Mouse (Mus musculus): ENCODE results near the gene Slc44a4.
"Not testable (repeated sequence)": the region's sequence is repeated elsewhere in the genome, so short reads cannot be mapped to it uniquely, and the experiment has no call there.

The Slc44a4 gene

DNA sequence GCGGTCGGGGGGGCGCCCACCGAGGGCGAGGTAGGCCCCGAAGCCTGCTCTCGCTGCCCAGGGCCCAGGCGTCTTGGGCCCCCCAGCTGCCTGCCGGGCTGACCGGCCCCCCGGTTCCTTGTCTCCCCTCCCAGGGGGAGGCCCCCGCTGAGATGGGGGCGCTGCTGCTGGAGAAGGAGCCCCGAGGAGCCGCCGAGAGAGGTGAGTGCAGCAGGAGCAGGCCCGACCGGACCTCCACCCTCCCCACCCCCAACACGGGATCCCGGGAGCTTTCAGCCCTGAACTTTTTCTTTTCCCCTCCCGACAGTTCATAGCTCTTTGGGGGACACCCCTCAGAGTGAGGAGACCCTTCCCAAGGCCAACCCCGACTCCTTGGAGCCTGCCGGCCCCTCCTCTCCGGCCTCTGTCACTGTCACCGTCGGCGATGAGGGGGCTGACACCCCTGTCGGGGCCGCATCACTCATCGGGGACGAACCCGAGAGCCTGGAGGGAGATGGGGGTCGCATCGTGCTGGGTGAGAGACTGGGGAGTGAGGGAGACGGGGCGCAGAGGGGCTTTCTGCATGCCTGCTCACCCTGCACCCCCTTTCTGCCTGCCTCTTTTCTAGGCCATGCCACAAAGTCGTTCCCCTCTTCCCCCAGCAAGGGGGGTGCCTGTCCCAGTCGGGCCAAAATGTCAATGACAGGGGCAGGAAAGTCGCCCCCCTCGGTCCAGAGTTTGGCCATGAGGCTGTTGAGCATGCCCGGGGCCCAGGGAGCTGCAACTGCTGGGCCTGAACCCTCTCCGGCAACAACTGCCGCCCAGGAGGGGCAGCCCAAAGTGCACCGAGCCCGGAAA, 15.0 kb upstream of the Slc44a4 start:
- peak; percentile 78 for DNase-seq

DNA sequence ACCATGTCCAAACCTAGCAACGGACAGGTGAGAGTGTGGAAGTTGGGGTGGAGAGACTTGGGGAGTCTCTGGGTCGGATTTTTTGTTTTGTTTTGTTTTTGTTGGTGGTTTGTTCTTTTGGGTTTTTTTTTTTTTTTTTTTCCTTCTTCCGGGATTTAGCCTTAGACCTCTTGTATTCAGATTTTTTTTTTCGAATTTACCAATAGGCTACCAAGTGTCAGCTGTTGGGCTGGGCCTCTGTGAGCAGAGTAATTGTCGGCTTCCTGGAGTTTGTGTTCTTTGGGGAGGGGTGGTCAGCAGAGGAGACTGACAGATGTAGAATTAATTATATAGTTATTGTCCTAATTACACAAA, 14.4 kb upstream of the Slc44a4 start:
- no peak for DNase-seq

DNA sequence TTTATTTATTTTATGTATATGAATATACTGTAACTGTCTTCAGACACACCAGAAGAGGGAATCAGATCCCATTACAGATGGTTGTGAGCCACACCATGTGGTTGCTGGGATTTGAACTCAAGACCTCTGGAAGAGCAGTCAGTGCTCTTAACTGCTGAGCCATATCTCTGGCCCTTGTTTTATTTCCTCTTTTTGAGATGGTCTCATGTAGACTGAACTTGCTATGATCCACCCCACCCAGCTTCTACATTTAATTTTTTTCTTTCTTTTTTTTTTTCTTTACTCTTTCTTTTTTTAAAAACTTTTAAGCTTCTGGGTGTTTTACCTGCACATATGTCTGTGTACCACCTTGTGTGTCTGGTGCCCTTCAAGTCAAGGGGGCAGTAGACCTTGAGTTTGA, 13.4 kb upstream of the Slc44a4 start:
- not testable (repeated sequence) for DNase-seq

DNA sequence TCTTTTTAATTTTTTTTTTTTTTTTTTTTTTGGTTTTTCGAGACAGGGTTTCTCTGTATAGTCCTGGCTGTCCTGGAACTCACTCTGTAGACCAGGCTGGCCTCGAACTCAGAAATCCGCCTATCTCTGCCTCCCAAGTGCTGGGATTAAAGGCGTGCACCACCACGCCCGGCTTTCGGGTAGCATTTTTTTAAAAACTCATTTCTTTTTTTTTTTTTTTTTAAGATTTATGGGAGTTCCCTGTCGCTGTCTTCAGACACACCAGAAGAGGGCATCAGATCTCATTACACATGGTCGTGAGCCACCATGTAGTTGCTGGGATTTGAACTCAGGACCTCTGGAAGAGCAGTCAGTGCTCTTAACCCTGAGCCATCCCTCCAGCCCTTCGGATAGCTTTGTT, 12.3 kb upstream of the Slc44a4 start:
- DNase-seq, result not testable (repeated sequence)

DNA sequence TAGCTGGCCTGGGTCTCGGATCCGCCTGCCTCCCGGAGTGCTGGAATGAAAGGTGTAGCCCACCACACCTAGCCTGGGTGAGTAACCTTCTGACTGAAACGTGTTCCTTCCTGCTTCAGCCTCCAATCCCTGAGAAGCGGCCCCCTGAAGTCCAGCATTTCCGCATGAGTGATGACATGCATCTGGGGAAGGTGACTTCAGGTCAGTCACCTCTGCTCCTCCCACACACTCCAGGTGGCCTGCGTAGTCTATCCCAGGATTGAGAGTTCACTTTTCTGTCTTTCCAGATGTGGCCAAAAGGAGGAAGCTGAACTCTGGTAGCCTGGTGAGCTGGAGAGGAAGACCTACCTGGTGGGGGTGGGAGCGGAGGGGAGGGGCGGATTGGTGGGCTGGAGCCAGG, 11.4 kb upstream of the Slc44a4 start:
- no peak for DNase-seq

DNA sequence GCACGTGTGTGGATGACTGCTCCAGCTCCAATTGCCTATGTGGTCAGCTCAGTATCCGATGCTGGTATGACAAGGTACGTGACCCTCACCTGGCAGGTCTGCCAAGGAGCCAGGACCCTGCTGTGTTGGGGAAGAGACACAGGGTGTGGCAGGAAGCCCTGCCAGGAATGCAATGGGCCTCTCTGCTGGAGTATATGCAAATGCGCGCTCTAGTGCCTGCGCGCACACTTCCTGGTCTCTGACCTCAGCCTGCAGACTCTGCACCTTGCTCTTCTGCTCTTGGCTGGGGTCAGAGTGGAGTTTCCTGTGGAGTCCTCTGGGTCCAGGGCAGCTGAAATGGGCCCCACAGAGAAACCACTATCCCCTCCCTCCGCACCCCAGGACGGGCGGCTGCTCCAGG, 3.3 kb upstream of the Slc44a4 start:
- no peak for DNase-seq

DNA sequence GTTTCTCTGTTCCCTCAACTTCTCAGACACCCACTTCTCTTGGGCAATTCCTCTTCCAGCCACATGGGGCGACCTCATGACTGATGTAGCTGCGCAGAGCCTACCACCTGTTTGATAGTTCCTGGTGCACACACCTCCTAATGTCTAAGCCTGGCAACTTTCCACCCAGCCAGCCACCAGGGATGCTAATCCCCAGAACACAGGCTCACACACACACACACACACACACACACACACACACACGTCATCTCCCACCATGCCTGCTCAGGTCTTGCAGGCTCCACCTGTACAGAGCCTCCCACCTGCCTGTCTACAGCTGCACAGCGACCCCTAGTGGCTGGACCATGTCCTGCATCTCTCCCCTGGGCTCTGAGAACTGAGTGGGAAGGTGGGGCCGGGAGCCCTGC, 2.3 kb upstream of the Slc44a4 start:
- peak; percentile 69 for DNase-seq

DNA sequence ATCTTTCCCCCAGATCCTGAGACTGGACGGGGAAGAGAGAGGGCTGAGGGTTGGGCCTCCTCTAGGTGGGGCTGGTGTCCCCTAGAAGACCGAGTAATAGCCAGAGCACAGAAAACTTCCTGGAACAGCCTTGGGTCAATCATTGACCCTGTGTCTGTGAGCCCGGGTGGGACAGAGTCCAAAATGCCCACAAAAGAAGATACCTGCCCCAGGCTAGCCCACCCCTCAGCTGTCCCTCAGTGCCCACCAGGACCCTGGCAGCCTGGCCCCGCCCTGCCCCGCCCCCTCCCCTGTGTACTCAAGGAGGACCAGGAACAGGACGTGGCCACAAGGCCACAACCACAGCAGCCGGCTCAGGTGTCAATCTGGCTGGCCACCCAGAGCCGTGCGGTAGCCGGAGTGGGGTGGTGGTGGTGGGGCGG, 1.2 kb downstream of the Slc44a4 start:
- DNase-seq, result no peak

DNA sequence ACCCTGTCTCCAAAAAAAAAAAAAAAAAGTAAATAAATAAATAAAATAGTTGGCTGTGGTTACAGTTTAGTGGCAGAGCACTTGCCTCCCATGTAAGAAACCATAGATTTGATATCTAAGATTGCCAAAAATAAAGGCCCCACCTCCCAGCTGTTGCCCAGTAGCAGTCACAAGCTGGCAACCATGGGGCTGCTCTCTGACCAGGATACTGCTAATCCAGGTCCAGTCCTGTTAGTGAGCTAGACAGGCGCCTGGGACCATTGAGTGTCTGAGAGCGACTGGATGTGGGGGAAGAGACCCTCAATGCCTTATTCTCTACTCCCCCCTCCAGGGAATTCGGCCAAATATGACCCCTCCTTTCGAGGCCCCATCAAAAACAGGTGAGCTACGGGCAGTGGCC, 2.0 kb downstream of the Slc44a4 start:
- DNase-seq, result no peak

DNA sequence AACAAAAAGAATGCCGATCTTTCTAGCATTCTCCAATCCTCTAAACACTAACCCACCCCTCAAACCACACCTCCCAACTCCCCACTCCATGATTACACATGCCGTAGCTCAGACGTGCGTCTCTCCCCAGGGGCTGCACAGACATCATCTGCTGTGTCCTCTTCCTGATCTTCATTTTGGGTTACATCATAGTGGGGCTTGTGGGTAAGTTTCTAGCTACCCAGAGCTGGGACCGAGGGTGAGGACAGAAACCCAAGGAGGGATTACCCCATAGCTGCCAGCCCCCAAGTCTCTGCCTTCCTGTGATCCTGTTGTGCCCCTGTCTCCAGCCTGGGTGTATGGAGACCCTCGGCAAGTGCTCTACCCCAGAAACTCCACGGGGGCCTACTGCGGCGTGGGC, 2.9 kb downstream of the Slc44a4 start:
- DNase-seq, result no peak

DNA sequence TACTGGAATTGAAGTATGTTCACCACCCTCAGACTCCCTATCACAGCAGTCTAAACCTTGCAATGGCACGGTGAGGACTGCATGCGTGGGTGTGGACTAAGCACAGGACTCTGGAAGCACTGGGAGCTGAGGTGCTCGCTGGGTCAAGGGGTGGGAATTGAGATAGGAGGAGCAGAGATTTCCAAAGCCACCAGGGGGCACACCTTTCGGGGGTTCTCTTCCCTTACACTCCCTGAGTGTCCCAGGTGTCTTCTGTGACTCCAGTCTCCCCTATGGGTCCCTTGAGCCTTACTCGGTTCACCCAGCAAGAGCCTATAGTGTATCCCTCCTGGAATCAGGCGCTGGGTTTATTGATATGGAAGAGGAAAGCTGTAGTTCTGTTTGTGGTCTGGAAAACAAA, 8.7 kb downstream of the Slc44a4 start:
- DNase-seq, result no peak

DNA sequence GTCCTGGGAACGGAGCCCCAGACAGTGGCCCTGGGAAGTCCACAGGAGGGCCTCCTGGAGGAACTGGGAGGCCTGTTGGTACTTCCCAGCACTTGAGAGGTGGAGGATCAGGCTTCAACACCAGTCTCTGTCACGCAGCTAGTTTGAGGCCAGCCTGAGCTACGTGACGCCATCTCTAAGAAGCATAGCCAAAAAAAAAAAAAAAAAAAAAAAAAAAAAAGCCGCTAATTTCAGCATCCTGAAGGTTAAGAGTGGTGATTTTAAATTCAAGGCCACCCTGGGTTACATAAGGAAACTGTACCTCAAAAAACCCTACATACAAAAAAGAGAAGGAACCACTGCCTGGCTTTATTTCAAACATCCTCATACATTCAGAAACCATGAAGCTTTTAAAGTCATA, 10.0 kb downstream of the Slc44a4 start:
- no peak for DNase-seq

DNA sequence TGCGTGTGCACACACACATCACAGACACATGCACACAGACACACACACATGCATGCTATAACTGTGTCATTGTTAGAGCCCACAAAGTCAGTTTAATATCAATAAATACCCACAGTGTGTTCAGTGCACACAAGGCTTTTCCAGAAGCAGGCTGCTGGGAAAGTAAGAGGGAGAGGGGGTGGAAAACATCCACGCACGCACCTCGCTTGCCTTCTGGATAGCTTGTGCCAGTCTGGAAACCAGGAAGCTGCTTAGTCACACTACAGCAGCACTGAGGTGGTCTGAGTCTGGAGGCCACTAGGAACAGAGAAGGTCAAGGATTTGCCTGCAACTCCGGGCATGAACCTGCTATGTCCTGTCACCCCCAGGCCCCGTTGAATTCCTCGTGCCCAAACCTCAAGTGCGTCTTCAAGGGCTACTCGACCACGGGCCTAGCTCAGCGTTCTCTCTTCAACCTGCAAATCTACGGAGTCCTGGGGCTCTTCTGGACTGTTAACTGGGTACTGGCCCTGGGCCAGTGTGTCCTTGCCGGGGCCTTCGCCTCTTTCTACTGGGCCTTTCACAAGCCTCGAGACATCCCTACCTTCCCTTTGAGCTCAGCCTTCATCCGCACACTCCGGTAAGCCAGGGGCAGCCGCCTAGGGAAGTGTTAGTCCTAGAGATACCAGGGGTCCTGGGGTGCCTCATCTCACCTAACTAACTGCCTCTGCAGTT, 13.2 kb downstream of the Slc44a4 start:
- no peak for DNase-seq

DNA sequence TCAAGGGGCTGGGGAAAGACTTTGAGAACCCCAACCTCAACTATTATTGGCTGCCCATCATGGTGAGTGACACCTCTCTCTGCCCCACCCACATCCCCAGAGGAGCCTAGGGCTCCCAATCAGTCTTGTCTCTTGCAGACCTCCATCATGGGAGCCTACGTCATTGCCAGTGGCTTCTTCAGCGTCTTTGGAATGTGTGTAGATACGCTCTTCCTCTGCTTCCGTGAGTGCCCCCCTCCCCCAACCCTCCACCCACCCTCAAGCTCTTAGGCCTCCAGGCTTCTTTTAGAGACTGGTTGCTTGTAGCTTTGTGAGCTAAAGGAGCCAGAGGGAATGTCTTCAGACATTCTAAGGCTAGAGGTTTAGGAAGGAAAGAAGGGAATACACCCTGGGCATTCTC, 14.6 kb downstream of the Slc44a4 start:
- no peak for DNase-seq

DNA sequence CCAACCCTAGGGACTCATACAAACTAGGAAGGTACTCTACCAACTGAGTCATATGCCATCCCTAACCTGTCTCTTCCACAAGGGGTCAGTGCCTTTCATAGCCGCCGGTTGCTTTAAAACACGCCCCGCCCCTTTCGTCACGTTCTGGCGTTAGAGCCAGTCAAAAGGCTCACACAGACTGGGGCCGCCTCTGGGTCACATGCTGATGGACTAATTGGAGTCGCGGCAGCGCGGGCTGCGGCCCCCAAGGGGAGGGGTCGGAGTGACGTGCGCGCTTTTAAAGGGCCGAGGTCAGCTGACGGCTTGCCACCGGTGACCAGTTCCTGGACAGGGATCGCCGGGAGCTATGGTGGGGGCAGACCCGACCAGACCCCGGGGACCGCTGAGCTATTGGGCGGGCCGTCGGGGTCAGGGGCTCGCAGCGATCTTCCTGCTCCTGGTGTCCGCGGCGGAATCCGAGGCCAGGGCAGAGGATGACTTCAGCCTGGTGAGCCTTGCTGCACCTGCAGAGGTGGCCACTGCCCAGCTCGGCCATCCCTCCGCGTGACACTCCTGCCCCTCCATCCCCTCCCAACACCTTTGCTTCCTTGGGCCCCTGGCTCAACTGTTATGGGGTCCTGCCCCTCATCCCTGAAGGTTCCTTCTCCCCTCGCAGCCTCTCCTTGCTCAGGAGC, 16.9 kb downstream of the Slc44a4 start, which contains the start of gene Neu1:
TSS of gene Neu1 (plus strand) at position 193 of the 674 bp plus-strand sequence.
- DNase-seq, result peak; percentile 99

DNA sequence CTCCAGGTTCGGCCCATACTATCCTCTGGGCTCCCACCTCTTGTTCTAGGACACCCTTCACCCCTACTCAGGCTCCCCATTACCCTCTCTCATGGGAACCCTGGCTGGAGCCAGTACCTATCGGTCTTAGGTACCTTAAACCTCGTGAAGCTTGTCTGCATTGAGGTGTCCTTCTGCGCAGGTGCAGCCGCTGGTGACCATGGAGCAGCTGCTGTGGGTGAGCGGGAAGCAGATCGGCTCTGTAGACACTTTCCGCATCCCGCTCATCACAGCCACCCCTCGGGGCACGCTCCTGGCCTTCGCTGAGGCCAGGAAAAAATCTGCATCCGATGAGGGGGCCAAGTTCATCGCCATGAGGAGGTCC, 17.5 kb downstream of the Slc44a4 start:
- DNase-seq, result peak; percentile 68

DNA sequence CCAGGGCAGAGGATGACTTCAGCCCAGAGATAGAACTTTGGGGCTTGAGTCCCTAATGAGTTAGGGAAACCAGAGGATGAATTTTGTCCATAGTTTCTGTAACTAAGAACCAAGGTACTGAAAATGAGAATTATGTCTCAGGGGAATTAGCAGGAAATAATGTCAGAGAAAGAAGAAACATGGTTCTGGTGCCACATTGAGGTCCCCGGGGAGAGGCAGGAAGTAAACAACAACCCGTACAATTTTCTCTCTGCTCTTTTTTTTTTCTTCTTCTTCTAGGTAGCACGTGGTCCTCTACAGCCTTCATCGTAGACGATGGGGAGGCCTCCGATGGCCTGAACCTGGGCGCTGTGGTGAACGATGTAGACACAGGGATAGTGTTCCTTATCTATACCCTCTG, 18.0 kb downstream of the Slc44a4 start:
- DNase-seq, result no peak

DNA sequence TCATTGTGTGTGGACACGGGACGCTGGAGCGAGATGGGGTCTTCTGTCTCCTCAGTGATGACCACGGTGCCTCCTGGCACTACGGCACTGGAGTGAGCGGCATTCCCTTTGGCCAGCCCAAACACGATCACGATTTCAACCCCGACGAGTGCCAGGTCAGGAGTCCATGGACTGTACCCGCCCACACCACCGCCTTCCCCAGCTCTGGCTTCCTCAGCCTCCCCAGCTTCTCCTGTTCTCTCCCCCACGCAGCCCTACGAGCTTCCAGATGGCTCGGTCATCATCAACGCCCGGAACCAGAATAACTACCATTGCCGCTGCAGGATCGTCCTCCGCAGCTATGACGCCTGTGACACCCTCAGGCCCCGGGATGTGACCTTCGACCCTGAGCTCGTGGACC, 19.8 kb downstream of the Slc44a4 start:
- DNase-seq, result peak; percentile 24

DNA sequence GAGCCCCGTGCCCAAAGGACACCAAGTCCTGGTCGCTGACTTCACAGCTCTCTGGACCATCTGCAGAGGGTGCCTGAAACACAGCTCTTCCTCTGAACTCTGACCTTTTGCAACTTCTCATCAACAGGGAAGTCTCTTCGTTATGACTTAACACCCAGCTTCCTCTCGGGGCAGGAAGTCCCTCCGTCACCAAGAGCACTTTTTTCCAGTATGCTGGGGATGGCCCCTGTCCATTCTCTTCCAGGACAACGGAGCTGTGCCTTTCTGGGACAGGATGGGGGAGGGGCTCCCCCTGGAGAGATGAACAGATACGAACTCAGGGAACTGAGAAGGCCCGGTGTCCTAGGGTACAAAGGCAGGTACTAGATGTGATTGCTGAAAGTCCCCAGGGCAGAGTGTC, 20.6 kb downstream of the Slc44a4 start:
- no peak for DNase-seq

DNA sequence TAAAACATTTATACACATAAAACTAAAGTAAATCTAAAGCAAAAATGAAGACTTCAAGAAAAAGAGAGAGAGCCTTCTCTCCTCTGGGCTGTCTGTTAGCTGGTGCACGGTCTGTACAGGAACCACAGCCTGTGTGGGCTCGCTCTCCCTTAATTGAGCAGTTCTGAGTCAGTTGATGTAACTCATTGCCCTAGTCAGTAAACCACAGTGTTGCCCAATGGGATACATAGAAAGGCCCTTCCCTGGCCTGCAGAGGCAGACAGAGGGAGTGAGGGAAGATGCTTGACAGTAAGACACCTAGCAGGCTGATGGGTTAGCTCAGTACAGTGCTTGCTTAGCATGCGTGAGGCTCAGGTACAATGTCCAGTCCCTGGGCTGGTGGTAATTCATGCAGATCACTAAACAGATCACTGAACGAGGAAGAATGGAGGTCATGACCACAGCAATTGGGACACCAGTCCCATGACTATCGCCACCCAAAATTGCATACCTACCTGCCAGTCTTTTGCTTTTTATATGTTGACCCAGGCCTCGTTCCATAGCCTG, 23.8 kb downstream of the Slc44a4 start:
- no peak for DNase-seq

DNA sequence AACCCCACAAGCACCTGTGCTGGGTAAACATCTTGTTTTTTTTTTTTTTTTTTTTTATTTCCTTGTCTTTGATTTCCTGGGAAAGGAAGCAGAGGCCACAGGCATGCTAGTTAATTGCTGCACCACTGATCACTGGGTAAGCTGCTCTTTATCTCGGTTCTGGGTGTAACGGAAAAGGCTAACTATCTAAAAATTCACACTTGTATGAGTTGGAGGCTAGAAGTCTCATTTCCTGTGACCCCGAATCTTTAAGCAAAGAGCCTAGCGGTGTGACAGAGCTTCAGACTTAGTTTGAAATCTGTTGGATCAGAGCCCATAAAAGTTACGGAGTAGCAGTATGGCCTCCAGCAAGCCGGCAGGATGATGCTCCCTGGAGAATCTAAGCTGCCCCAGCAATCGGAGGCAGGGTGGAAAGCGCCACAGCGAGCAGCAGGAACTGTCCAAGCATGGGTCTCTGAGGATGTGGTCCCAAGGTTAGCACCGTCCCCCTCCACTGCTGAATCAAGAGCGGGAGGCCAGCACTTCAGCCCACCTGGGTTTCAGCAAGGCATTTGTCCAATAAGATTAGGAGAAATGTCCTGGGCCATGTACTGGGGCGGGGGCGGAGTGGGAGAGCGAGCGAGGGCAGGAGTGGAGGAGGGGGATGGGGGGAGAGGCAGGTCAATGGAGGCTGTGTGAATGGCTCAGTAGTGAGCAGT, 27.2 kb downstream of the Slc44a4 start:
- DNase-seq, result no peak

DNA sequence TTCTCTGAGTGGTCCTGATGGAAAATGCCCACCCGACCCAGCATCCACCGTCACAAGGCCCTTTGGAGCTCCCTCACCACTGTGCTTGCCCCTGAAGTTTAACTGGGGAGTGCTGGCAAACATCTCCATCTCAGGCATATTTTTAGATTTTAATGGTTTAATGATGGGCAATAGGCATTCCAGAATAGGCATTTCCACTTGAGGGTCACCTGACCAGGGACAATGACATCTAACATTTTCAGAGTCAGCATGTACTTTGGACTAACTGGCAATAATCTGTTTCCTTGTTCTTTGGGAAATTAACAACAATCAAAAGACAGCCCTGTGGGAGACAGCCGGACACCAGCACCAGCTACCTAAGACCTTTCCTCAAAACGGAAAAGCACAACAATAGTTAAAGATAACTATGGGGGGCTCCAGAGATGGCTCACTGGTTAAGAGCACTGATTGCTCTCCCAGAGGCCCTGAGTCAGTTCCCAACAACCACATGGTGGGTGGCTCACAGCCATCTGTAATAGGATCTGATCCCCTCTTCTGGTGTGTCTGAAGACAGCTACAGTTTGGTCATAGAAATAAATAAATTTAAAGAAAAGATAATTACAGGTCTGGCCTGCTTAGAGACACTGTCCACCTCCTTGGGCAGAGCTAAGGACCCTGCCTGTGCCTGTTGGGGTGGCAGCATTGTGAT, 29.0 kb downstream of the Slc44a4 start:
- no peak for DNase-seq

Measured in cerebellum, adult 9-11 months (tissue).